Mouse (Mus musculus): ENCODE results near the gene Tet1.

Gene Tet1

GRCm38 (mm10) chr10:62892549-62893232 lies 16.1 kb downstream of the Tet1 start:
- no peak for DNase-seq (ENCODE audit: low read depth)

GRCm38 (mm10) chr10:62891025-62891424 lies 17.8 kb downstream of the Tet1 start:
- no peak for DNase-seq (ENCODE audit: low read depth)

DNA sequence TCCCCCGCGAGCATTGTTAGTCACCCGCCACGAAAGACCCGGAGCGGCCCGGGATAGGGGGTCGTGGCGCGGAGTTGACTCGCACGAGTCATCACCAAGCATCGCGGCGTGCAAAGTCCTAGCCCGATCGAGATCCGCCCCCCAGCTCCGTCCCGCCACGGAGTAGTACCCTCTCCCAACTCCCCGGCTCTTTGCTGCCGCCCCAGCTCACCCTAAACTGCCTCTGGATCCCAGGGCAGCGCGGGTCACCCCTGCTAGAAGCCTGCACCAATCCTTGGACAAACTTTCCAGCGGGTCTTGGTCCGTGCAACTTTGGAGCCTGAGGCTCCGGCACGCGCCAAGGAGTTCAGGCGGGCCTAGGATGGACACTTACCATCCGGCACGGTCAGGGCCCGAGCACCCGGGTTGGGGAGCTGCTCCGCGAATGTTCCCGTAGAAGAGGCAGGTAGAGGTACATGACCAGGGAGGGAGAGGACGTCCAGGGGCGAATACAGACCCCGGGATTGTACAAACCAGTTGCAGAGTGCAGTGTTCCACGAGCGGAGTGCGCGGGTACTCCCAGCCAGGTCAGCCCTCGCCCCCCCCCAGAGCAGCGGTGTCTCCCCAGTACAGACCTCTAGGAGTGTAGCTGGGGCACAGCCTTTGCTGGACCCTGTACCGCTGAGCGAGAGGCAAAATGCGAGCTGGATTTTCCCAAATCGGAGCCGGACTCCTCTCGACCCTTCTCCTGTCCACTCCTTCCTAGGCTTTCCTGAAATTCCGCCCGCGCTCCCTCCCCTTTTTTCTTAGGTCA lies 21.8 kb downstream of the Tet1 start:
- DNase-seq (ENCODE audit: low read depth), result peak; percentile 81

DNA sequence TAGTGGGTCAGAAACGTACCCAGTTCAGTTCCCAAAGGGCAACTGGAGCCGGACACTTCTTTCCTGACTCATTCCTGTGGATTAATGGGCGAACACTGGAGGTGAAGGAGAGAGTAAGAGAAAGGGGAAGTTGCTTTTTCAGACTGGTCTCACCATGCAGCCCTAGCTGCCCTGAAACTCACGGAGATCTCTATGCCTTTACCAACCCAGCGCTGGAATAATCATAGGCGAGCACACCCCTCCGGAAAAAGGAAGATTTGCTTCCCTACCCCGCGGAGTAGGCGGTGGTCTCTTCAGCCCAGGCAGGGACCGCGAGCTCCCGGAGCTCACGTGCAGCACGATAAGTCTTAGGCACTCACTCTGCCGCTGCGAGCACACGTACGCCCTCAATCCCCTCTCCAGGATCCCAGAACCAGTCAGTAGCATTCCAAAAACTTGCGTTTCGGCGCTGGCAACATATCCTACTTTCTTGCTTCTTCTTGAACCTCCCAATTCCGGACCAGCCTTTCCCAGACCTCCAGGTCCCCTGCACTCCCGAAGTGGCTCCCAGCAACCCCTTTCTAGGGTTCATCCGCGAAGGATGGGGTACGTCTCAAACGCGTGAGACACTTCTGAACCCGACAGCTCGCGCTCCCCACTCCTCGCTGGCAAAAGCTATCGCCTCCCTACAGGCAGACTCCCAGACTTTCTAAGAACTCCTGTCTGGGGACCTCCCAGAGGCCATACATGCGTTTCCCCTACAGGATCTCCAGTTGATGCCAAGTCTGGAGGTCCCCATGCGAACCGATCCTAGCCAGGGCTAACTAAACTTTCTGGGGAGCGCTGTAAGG lies 22.6 kb downstream of the Tet1 start:
- DNase-seq (ENCODE audit: low read depth), result peak; percentile 29

DNA sequence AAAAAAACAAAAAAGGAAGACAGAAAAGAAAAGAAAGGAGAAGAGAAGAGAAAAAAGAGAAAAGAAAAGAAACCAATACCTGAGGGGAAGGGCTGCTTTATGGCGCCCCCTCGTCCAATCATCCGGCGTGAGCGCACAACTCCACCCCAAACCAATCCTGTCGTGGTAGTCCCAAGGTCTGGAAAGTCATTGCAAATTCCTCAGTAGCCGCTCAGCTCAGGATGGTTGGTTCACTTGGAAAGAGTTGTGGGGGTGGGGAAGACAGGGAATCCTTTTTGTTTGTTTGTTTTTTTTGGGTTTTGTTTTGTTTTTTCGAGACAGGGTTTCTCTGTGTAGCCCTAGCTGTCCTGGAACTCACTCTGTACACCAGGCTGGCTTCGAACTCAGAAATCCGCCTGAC lies 23.3 kb downstream of the Tet1 start:
- no peak for DNase-seq (ENCODE audit: low read depth)

DNA sequence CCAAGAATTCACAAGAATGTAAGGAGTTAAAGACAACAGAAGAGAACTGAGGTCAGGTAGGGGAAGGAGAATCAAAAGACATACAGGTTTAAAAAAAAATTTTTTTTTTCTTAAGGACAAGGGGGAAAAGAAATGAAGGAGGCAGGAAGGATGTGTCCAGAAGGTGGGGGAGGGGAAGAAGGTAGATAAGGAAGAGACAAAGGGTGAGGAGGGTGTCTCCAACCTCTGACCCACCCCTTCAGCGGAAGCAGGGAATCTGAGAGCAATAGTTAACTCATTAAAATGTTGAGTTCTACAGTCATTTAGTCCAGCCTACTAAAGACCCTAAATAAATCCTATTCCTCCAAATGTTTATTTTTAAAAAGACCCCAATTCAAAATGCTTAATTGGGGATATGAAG lies 24.3 kb downstream of the Tet1 start:
- no peak for DNase-seq (ENCODE audit: low read depth)

- DNase-seq (ENCODE audit: low read depth), result no peak
Measured at GRCm38 (mm10) chr10:62883933-62884372, 24.8 kb downstream of the Tet1 start.

- peak; percentile 68 for DNase-seq (ENCODE audit: low read depth)
Measured at GRCm38 (mm10) chr10:62881211-62881610, 27.6 kb downstream of the Tet1 start.

DNA sequence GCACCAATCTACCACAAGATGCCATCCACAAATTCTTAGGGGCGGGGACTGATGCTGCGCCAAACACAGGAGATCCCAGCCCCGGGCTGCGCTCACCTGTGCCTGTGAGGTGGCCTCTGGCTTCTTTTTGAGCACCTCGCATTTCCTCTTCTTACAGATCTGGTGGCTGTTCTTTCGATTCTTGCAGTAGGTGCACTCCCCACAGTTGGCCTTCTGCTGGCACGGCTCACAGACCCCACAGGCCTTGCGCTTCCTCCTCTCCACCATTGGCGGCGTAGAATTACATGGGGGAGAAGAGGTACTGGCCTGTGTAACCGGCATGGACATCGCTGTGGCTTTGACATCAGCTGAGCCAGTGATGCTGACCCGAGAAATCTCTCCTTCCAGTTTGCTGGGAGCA lies 30.7 kb downstream of the Tet1 start:
- DNase-seq (ENCODE audit: low read depth), result no peak

GRCm38 (mm10) chr10:62875565-62875964 lies 33.2 kb downstream of the Tet1 start:
- no peak for DNase-seq (ENCODE audit: low read depth)

GRCm38 (mm10) chr10:62874828-62875227 lies 34.0 kb downstream of the Tet1 start:
- no peak for DNase-seq (ENCODE audit: low read depth)

GRCm38 (mm10) chr10:62866035-62866791 lies 42.6 kb downstream of the Tet1 start:
- peak; percentile 38 for DNase-seq (ENCODE audit: low read depth)

DNA sequence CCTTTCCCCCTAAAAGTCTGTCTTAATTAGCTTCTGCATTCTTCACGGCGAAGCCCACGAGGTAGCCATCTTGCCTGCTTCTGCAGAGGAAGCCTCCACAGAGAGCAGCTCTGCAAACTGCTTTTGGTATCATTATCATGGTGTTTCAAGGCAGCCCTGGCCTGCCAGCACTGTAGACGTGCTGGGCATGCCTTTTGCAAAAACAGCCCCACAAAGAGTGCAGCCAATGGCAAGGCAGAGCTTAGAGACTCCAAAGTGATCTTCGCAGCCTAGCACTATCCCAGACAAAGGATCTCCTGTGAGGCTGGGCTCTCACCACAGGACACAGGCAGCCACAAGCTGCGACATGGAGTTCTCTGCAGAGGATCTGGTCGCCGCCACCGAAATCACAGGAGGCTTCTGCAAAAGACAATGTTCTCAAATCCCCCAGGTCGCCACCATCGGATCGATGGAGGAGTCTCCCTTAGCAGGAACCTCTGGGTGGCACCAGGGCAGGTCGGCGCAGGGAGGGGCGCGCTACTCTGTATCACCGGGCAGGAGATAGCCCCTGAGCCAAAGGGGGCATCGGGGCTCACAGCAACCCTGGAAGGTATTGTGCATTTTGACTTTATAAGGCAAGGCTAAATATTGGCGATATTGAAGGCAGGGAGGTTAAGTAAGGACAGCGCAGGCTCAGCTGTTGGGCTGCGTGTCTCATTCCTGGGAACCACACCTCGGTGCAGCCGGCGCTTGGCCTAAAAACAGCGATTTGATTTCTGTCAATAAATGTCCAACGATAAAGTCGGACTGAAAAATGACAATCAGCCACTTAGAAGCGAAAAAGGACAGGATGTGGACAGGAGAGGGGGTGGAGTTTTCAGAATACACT lies 43.4 kb downstream of the Tet1 start:
- peak; percentile 89 for DNase-seq (ENCODE audit: low read depth)

DNA sequence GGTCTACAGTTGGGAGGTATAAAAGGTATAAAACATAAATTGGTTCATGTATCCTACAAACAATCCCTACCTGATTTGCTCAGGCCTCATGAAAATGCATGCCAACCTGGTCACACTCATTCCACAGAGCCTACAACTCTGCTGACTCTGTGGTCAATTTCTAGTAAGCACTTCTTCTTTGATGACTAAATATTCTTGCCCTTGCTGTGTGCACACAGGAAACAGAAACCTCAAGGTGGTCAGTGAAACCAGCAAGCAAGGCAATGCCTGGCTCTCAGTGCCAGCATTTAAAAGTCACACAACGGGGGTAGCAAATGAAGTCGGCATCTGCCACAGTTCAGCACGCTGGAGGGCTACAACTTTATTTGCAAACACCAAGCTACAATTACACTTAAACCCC lies 45.2 kb downstream of the Tet1 start:
- DNase-seq (ENCODE audit: low read depth), result no peak

DNA sequence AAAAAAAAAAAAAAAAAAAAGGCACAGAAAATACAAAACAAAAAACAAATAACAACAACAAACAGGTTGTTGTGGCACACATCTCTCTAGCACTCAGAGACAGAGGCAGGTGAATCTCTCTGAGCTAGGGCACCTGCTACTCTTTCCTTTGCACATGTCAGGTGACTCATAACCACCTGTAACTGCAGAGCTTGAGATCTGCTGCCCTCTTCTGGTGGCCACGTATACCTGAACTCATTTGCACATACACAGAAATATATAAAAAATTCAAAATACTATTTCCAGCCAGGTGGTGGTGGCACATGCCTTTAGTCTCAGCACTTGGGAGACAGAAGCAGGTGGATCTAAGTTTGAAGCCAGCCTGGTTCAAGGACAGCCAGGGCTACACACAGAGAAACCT lies 46.4 kb downstream of the Tet1 start:
- DNase-seq (ENCODE audit: low read depth), result peak; percentile 65

- DNase-seq (ENCODE audit: low read depth), result no peak
Measured at GRCm38 (mm10) chr10:62858967-62859366, 49.8 kb downstream of the Tet1 start.

GRCm38 (mm10) chr10:62856690-62857290 lies 52.0 kb downstream of the Tet1 start:
- no peak for DNase-seq (ENCODE audit: low read depth)

DNA sequence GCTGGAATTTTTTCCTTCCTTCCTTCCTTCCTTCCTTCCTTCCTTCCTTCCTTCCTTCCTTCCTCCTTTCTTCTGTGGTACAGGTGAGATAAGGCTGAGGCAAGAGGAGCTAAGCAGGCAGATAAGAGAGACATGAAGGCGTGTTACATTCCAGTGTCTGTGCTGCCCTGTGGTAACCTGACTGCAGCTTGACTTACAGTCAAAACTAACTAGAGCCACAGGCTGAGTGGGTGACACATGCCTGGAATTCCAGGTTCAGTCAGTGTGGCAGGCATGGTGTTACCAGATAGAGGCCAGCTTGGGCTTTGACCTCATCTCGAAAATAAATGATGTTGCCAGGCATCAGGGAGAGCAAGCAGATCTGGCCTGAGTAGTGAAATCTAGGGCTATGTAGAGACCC lies 53.8 kb downstream of the Tet1 start:
- DNase-seq (ENCODE audit: low read depth), result no peak

DNA sequence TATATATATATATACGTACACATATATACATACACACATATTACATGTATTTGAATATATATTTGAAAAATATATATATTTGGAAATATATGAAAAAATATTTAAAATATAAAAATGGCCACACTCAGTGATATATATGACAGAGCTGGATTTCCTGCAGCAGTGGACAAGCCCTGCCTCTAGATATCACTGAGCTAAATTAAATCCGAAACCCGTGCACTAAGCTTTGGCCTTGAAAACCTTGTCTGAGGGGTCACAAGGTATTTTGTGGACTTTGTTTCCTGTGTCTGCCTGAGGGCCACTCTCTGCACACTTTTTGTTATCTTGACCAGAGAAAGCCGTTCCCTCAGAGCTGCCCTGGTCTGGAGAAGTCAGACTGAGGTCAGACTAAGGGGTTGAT lies 54.2 kb downstream of the Tet1 start:
- no peak for DNase-seq (ENCODE audit: low read depth)

DNA sequence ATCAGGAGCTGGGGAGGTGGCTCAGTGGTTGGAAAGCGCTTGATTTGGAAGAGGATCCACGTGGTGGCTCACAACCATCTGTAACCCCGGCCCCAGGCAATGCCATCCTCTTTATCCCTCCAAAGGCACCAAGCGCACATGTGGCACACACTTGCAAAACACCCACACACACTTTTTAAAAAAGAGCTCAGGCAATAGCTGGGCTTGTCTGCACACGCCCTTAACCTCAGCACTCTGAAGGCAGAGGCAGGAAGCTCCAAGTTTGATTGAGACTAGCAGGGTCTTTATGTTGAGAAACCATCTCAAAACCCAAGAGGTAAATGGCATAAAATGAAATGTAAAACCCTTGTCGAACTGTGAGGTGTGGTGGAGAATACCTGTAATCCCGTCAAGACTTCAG lies 57.2 kb downstream of the Tet1 start:
- no peak for DNase-seq (ENCODE audit: low read depth)

DNA sequence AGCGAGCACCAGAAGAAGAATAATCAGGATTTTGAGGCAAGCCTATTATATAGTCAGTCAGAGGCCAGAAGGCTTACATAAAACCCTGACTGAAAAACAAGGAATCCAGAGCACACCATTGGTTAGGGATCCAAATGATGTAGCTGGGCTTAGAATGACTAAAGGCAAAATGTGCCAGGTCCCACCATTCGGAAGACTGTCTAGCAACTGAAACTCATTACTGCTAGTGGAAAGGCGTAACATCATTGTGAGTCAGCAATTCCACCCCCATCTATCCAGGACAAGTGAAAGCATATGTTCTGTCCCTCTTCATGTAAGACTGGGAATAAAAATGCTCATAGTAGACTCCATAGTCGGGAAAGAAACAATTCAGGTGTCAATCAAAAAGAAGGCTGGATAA lies 57.8 kb downstream of the Tet1 start:
- DNase-seq (ENCODE audit: low read depth), result peak; percentile 96
